Mouse (Mus musculus) heart, postnatal 0 days (tissue): ENCODE measurements around the gene Tbc1d1.

Experiments used
- CTCF ChIP-seq: IDR thresholded peaks from 2 replicates; pipeline ENCODE4 v1.5.1; 2016; ENCODE audit warnings: antibody characterized with exemption, control low read depth, low read depth
- EP300 ChIP-seq: IDR thresholded peaks from 2 replicates; pipeline ENCODE4 v1.6.1; 2016; ENCODE audit warnings: antibody characterized with exemption, low read depth

DNA sequence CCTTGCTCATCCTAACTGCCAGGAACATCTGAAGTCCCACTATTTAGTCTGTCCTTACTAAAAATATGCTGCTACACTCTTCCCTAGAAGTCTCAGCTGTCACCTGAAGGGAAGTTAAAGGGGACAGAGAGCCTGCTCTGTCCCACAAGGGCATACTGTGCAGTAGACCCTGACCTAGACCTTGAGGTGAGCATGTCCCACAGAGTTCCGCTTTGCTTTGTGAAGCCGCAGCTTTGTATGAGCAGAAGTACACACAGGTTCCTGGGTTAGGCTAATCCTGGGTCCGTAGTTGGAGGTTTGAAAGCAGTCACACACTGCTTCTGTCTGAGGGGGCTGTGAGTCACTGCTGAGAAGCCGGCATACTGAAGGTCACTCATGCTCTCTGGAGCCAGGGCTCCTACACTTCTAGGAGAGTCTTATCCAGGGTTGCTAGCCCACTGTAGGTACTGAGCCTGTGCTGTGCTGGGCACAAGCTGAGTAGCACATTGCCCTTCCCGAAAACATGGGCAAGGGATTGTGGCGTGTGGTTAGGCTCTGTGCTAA is 190.3 kb downstream of the Tbc1d1 start:
- no peak for TF ChIP-seq EP300
- TF ChIP-seq CTCF, result no peak
